Mouse (Mus musculus): ENCODE results near the gene Ssr2. TPM values are rescaled to one million over a fixed set of nuclear protein-coding genes. Genes with fewer than 3 reads are reported as not detected.
"Not testable (repeated sequence)": the region's sequence is repeated elsewhere in the genome, so short reads cannot be mapped to it uniquely, and the experiment has no call there.

Gene Ssr2
- polyA plus RNA-seq, 1 experiment from 2014 or later = 185 TPM

GRCm38 (mm10) chr3:88569694-88570093 lies 6.0 kb upstream of the Ssr2 start:
- 95% methylated on average over 5 of the region's 5 CpGs for WGBS
- H3K36me3 ChIP-seq = peaks cover 62% of the 10 kb centered on the region
- H3K4me2 ChIP-seq (replicated peaks) = no peak overlapping the region
- no peaks in the 10 kb centered on the region for H3K9me3 ChIP-seq
- H3K4me3 ChIP-seq = no peak overlapping the region
- no peaks in the 10 kb centered on the region for H3K27me3 ChIP-seq
- ATAC-seq (ENCODE audit: insufficient number of reproducible peaks, insufficient read depth, low FRiP score, low TSS enrichment) = no peak
- H3K4me1 ChIP-seq = no peaks in the 10 kb centered on the region
- no peak overlapping the region for H3K9ac ChIP-seq
- H3K27ac ChIP-seq = no peak overlapping the region

GRCm38 (mm10) chr3:88570341-88570740 lies 5.3 kb upstream of the Ssr2 start:
- no peak overlapping the region for H3K4me2 ChIP-seq (replicated peaks)
- H3K4me1 ChIP-seq = no peaks in the 10 kb centered on the region
- H3K27ac ChIP-seq = no peak overlapping the region
- H3K27me3 ChIP-seq = no peaks in the 10 kb centered on the region
- ATAC-seq (ENCODE audit: insufficient number of reproducible peaks, insufficient read depth, low FRiP score, low TSS enrichment) = no peak
- H3K36me3 ChIP-seq = peaks cover 55% of the 10 kb centered on the region
- 95% methylated on average over 10 of the region's 10 CpGs for WGBS
- no peak overlapping the region for H3K9ac ChIP-seq
- no peak overlapping the region for H3K4me3 ChIP-seq
- no peaks in the 10 kb centered on the region for H3K9me3 ChIP-seq

- Histone ChIP-seq H3K4me3 (no peak overlapping the region), H3K4me2 (replicated peaks) (no peak overlapping the region), H3K9me3 (no peaks in the 10 kb centered on the region), H3K36me3 (peaks cover 40% of the 10 kb centered on the region), H3K4me1 (no peaks in the 10 kb centered on the region), H3K27me3 (no peaks in the 10 kb centered on the region), H3K27ac (no peak overlapping the region), H3K9ac (no peak overlapping the region)
- 76% methylated on average over 1 of the region's 1 CpGs for WGBS
- ATAC-seq (ENCODE audit: insufficient number of reproducible peaks, insufficient read depth, low FRiP score, low TSS enrichment) = no peak
Measured at GRCm38 (mm10) chr3:88571856-88572255, 3.8 kb upstream of the Ssr2 start.

- Histone ChIP-seq H3K27me3 (no peaks in the 10 kb centered on the region), H3K4me3 (no peak overlapping the region), H3K9ac (no peak overlapping the region), H3K36me3 (peaks cover 31% of the 10 kb centered on the region), H3K4me2 (replicated peaks) (no peak overlapping the region), H3K4me1 (no peaks in the 10 kb centered on the region), H3K9me3 (no peaks in the 10 kb centered on the region), H3K27ac (no peak overlapping the region)
- 76% methylated on average over 2 of the region's 2 CpGs for WGBS
- no peak for ATAC-seq (ENCODE audit: insufficient number of reproducible peaks, insufficient read depth, low FRiP score, low TSS enrichment)
Measured at GRCm38 (mm10) chr3:88572835-88573234, 2.8 kb upstream of the Ssr2 start.

GRCm38 (mm10) chr3:88573810-88574209 lies 1.9 kb upstream of the Ssr2 start:
- Histone ChIP-seq H3K27ac (no peak overlapping the region), H3K4me3 (no peak overlapping the region)
- WGBS = 87% methylated on average over 2 of the region's 2 CpGs

GRCm38 (mm10) chr3:88577846-88578245 lies 2.2 kb downstream of the Ssr2 start:
- not testable (repeated sequence) for H3K9ac ChIP-seq; H3K27ac ChIP-seq; H3K27me3 ChIP-seq; H3K9me3 ChIP-seq; H3K4me1 ChIP-seq; H3K4me3 ChIP-seq; H3K4me2 ChIP-seq (replicated peaks); ATAC-seq (ENCODE audit: insufficient number of reproducible peaks, insufficient read depth, low FRiP score, low TSS enrichment)
- H3K36me3 ChIP-seq = peaks cover 12% of the 10 kb centered on the region
- 83% methylated on average over 5 of the region's 5 CpGs for WGBS

More at GRCm38 (mm10) chr3:88573810-88574209, 1.9 kb upstream of the Ssr2 start:
- H3K9ac ChIP-seq = no peak overlapping the region
- ATAC-seq (ENCODE audit: insufficient number of reproducible peaks, insufficient read depth, low FRiP score, low TSS enrichment) = no peak
- H3K4me1 ChIP-seq = no peaks in the 10 kb centered on the region
- no peaks in the 10 kb centered on the region for H3K27me3 ChIP-seq
- H3K9me3 ChIP-seq = no peaks in the 10 kb centered on the region
- peaks cover 21% of the 10 kb centered on the region for H3K36me3 ChIP-seq
- H3K4me2 ChIP-seq (replicated peaks) = no peak overlapping the region

GRCm38 (mm10) chr3:88578498-88579424 lies 3.1 kb downstream of the Ssr2 start:
- H3K9me3 ChIP-seq = no peaks in the 10 kb centered on the region
- H3K9ac ChIP-seq = peak overlapping the region; percentile 88; the same call in 1 of the 2 replicates
- peak overlapping the region; percentile 82 for H3K4me2 ChIP-seq (replicated peaks)
- H3K4me3 ChIP-seq = peak overlapping the region; percentile 93
- H3K27ac ChIP-seq = no peak overlapping the region
- ATAC-seq (ENCODE audit: insufficient number of reproducible peaks, insufficient read depth, low FRiP score, low TSS enrichment) = peak; percentile 54; the same call in 1 of the 2 replicates
- H3K27me3 ChIP-seq = no peaks in the 10 kb centered on the region
- 48% methylated on average over 8 of the region's 8 CpGs for WGBS
- H3K4me1 ChIP-seq = peaks cover 7% of the 10 kb centered on the region
- peaks cover 21% of the 10 kb centered on the region for H3K36me3 ChIP-seq

- Histone ChIP-seq H3K9me3 (no peaks in the 10 kb centered on the region), H3K27ac (no peak overlapping the region), H3K4me1 (peaks cover 7% of the 10 kb centered on the region), H3K4me3 (peak overlapping the region; percentile 93), H3K9ac (peak overlapping the region; percentile 88), H3K27me3 (no peaks in the 10 kb centered on the region), H3K36me3 (peaks cover 30% of the 10 kb centered on the region), H3K4me2 (replicated peaks) (peak overlapping the region; percentile 82)
- peak; percentile 59; the same call in 1 of the 2 replicates for ATAC-seq (ENCODE audit: insufficient number of reproducible peaks, insufficient read depth, low FRiP score, low TSS enrichment)
- WGBS = under 1% methylated on average over 34 of the region's 34 CpGs
Measured at GRCm38 (mm10) chr3:88579454-88580117, 3.9 kb downstream of the Ssr2 start.

- H3K4me3 ChIP-seq = no peak overlapping the region
- no peak overlapping the region for H3K9ac ChIP-seq
- no peak overlapping the region for H3K27ac ChIP-seq
- WGBS = 95% methylated on average over 6 of the region's 6 CpGs
- H3K4me1 ChIP-seq = peaks cover 8% of the 10 kb centered on the region
- no peaks in the 10 kb centered on the region for H3K27me3 ChIP-seq
- no peaks in the 10 kb centered on the region for H3K9me3 ChIP-seq
- H3K4me2 ChIP-seq (replicated peaks) = no peak overlapping the region
- ATAC-seq (ENCODE audit: insufficient number of reproducible peaks, insufficient read depth, low FRiP score, low TSS enrichment) = no peak
- peaks cover 67% of the 10 kb centered on the region for H3K36me3 ChIP-seq
Measured at GRCm38 (mm10) chr3:88585769-88586168, 10.1 kb downstream of the Ssr2 start.

GRCm38 (mm10) chr3:88586640-88587039 lies 11.0 kb downstream of the Ssr2 start:
- no peak overlapping the region for H3K4me2 ChIP-seq (replicated peaks)
- no peaks in the 10 kb centered on the region for H3K9me3 ChIP-seq
- H3K27me3 ChIP-seq = no peaks in the 10 kb centered on the region
- H3K4me1 ChIP-seq = peaks cover 16% of the 10 kb centered on the region
- WGBS = 89% methylated on average over 5 of the region's 5 CpGs
- no peak overlapping the region for H3K27ac ChIP-seq
- peaks cover 67% of the 10 kb centered on the region for H3K36me3 ChIP-seq
- ATAC-seq (ENCODE audit: insufficient number of reproducible peaks, insufficient read depth, low FRiP score, low TSS enrichment) = no peak
- no peak overlapping the region for H3K4me3 ChIP-seq
- H3K9ac ChIP-seq = no peak overlapping the region

GRCm38 (mm10) chr3:88590246-88590645 lies 14.6 kb downstream of the Ssr2 start:
- Histone ChIP-seq H3K4me1 (peaks cover 18% of the 10 kb centered on the region), H3K36me3 (peaks cover 37% of the 10 kb centered on the region), H3K4me3 (peak overlapping the region; percentile 8; the same call in 1 of the 2 replicates), H3K4me2 (replicated peaks) (no peak overlapping the region), H3K9ac (no peak overlapping the region), H3K27me3 (no peaks in the 10 kb centered on the region), H3K27ac (peak overlapping the region; percentile 72; the same call in 1 of the 2 replicates), H3K9me3 (no peaks in the 10 kb centered on the region)
- 7% methylated on average over 5 of the region's 5 CpGs for WGBS
- no peak for ATAC-seq (ENCODE audit: insufficient number of reproducible peaks, insufficient read depth, low FRiP score, low TSS enrichment)

Data from embryonic facial prominence, embryonic 12.5 days (tissue).